Mouse (Mus musculus): ENCODE measurements around the gene B3galnt2.
"Not testable (repeated sequence)": the region's sequence is repeated elsewhere in the genome, so short reads cannot be mapped to it uniquely, and the experiment has no call there.

The B3galnt2 gene

GRCm38 (mm10) chr13:13953874-13954832 is at the start of gene B3galnt2:
Gene B3galnt2 (plus strand): TSS chr13:13954469.
- peak; percentile 95 to 99 for DNase-seq (ENCODE audit: low spot score in 2 of 2)

GRCm38 (mm10) chr13:13911341-13911740 is 42.9 kb upstream of the B3galnt2 start:
- DNase-seq (ENCODE audit: low spot score in 2 of 2) = no peak

GRCm38 (mm10) chr13:13919396-13919795 is 34.9 kb upstream of the B3galnt2 start:
- DNase-seq (ENCODE audit: low spot score in 2 of 2) = no peak

GRCm38 (mm10) chr13:13922526-13922925 is 31.7 kb upstream of the B3galnt2 start:
- no peak for DNase-seq (ENCODE audit: low spot score in 2 of 2)

- no peak for DNase-seq (ENCODE audit: low spot score in 2 of 2)
These were observed 24.3 kb upstream of the B3galnt2 start for GRCm38 (mm10) chr13:13929982-13930381.

- DNase-seq (ENCODE audit: low spot score in 2 of 2) = peak in 1 of 2 experiments; percentile 20
These were observed 662 bp downstream of the B3galnt2 start for GRCm38 (mm10) chr13:13954931-13955330.

GRCm38 (mm10) chr13:13956686-13957085 is 2.4 kb downstream of the B3galnt2 start:
- no peak for DNase-seq (ENCODE audit: low spot score in 2 of 2)

- no peak for DNase-seq (ENCODE audit: low spot score in 2 of 2)
These were observed 5.9 kb downstream of the B3galnt2 start for GRCm38 (mm10) chr13:13960211-13960610.

- no peak for DNase-seq (ENCODE audit: low spot score in 2 of 2)
These were observed 6.8 kb downstream of the B3galnt2 start for GRCm38 (mm10) chr13:13961046-13961445.

- no peak for DNase-seq (ENCODE audit: low spot score in 2 of 2)
These were observed 11.2 kb downstream of the B3galnt2 start for GRCm38 (mm10) chr13:13965388-13965964.

GRCm38 (mm10) chr13:13966172-13966571 is 11.9 kb downstream of the B3galnt2 start:
- no peak for DNase-seq (ENCODE audit: low spot score in 2 of 2)

GRCm38 (mm10) chr13:13968629-13969111 is 14.4 kb downstream of the B3galnt2 start:
- peak; percentile 55 to 63 for DNase-seq (ENCODE audit: low spot score in 2 of 2)

- no peak for DNase-seq (ENCODE audit: low spot score in 2 of 2)
These were observed 15.5 kb downstream of the B3galnt2 start for GRCm38 (mm10) chr13:13969796-13970195.

GRCm38 (mm10) chr13:13981842-13982241 is 27.6 kb downstream of the B3galnt2 start:
- not testable (repeated sequence) for DNase-seq (ENCODE audit: low spot score in 2 of 2)

- DNase-seq (ENCODE audit: low spot score in 2 of 2) = no peak
These were observed 29.3 kb downstream of the B3galnt2 start for GRCm38 (mm10) chr13:13983523-13983922.

- DNase-seq (ENCODE audit: low spot score in 2 of 2) = no peak
These were observed 34.9 kb downstream of the B3galnt2 start for GRCm38 (mm10) chr13:13989135-13989534.

- DNase-seq (ENCODE audit: low spot score in 2 of 2) = no peak
These were observed 36.1 kb downstream of the B3galnt2 start for GRCm38 (mm10) chr13:13990391-13990790.

GRCm38 (mm10) chr13:13993041-13993440 is 38.8 kb downstream of the B3galnt2 start:
- DNase-seq (ENCODE audit: low spot score in 2 of 2) = peak; percentile 21 to 52

- DNase-seq (ENCODE audit: low spot score in 2 of 2) = no peak
These were observed 40.8 kb downstream of the B3galnt2 start for GRCm38 (mm10) chr13:13995046-13995445.

GRCm38 (mm10) chr13:13997476-13997875 is 43.2 kb downstream of the B3galnt2 start:
- DNase-seq (ENCODE audit: low spot score in 2 of 2) = no peak

GRCm38 (mm10) chr13:14002706-14003105 is 48.4 kb downstream of the B3galnt2 start:
- no peak for DNase-seq (ENCODE audit: low spot score in 2 of 2)

GRCm38 (mm10) chr13:14004086-14004485 is 49.8 kb downstream of the B3galnt2 start:
- no peak for DNase-seq (ENCODE audit: low spot score in 2 of 2)

- no peak for DNase-seq (ENCODE audit: low spot score in 2 of 2)
These were observed 50.7 kb downstream of the B3galnt2 start for GRCm38 (mm10) chr13:14004999-14005398.

All from frontal cortex, postnatal 36 days (tissue).